Comparison of ENCODE assay signal across 30 mouse cellular contexts in the genomic region with DNA sequence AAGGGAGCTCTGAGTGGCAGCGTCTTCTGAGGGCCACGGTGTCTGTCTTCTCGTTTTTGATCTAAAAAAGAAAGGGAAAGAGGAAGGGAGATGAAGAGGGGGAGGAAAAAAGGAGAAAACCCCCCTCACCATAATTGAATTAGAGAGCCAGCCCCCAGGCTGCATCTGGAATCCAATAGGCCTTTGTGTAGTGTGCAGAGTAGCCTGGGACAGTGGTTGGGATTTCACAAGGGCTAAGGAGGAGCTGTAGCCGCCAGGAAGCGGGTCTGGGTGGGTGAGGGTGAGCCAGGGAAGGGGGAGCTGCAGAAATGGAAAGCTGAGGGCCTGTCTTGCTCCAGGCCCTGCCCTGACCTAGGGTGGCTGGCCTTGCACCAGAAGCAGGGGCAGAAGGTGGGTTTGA. TPM values are rescaled to one million over a fixed set of nuclear protein-coding genes. Genes with fewer than 3 reads are reported as not detected.
DNase-seq lines count a peak whose midpoint lies in the region; ATAC-seq lines count a peak whose summit lies in the region.
"Had no signal": no experiment of that assay in that cellular context is flagged by ENCODE, and none has a peak within 500 bp of the region (broad histone marks: within the 10 kb centered on the region; RNA-seq: fewer than 3 reads in every experiment).

No protein-coding gene starts in this region.

- H3K36me3 ChIP-seq in midbrain, embryonic 10.5 days: no peaks in the 10 kb centered on the region
- H3K36me3 ChIP-seq in midbrain, embryonic 13.5 days: no peaks in the 10 kb centered on the region
- no peaks in the 10 kb centered on the region for H3K36me3 ChIP-seq in embryonic facial prominence, embryonic 10.5 days (replicated peaks)
- H3K36me3 ChIP-seq in limb, embryonic 10.5 days: no peaks in the 10 kb centered on the region
- H3K36me3 ChIP-seq: heart, embryonic 10.5 days; heart, embryonic 15.5 days; hindbrain, embryonic 12.5 days; kidney, embryonic 15.5 days; limb, embryonic 15.5 days; liver, embryonic 13.5 days had no signal

- no peak for ATAC-seq in midbrain, embryonic 13.5 days

- peaks cover 14% of the 10 kb centered on the region for H3K4me1 ChIP-seq in midbrain, embryonic 10.5 days
- peaks cover 11% of the 10 kb centered on the region; the same call in 1 of the 2 replicates for H3K4me1 ChIP-seq in midbrain, embryonic 13.5 days (replicated peaks)
- peaks cover 30% of the 10 kb centered on the region for H3K4me1 ChIP-seq in embryonic facial prominence, embryonic 10.5 days
- peaks cover 27% of the 10 kb centered on the region for H3K4me1 ChIP-seq in limb, embryonic 10.5 days
- H3K4me1 ChIP-seq: heart, embryonic 15.5 days; kidney, embryonic 15.5 days; liver, embryonic 13.5 days had no signal

- peak overlapping the region; percentile 60 for H3K27ac ChIP-seq in midbrain, embryonic 10.5 days (replicated peaks)
- H3K27ac ChIP-seq in midbrain, embryonic 13.5 days: no peak overlapping the region
- H3K27ac ChIP-seq in embryonic facial prominence, embryonic 10.5 days (replicated peaks): peak overlapping the region; percentile 84
- H3K27ac ChIP-seq in limb, embryonic 10.5 days: peak overlapping the region; percentile 81
- H3K27ac ChIP-seq: heart, embryonic 10.5 days; heart, embryonic 15.5 days; hindbrain, embryonic 12.5 days; kidney, embryonic 15.5 days; limb, embryonic 15.5 days; liver, embryonic 13.5 days; macrophage had no signal

- WGBS in midbrain, embryonic 10.5 days: 54% methylated on average over 5 of the region's 5 CpGs
- WGBS in midbrain, embryonic 13.5 days: 40% methylated on average over 5 of the region's 5 CpGs
- 25% methylated on average over 5 of the region's 5 CpGs for WGBS in embryonic facial prominence, embryonic 10.5 days
- WGBS in limb, embryonic 10.5 days: 58% methylated on average over 5 of the region's 5 CpGs

- 0 out of 2 replicates have a peak, but pooled peaks cover 9% of the 10 kb centered on the region for H3K27me3 ChIP-seq in midbrain, embryonic 10.5 days (ENCODE audit: low read depth, poor library complexity, severe bottlenecking)
- H3K27me3 ChIP-seq in midbrain, embryonic 13.5 days: no peaks in the 10 kb centered on the region
- H3K27me3 ChIP-seq in embryonic facial prominence, embryonic 10.5 days (replicated peaks; ENCODE audit: low read depth, poor library complexity, severe bottlenecking): peaks cover 9% of the 10 kb centered on the region; the same call in 1 of the 2 replicates
- H3K27me3 ChIP-seq in limb, embryonic 10.5 days (ENCODE audit: low read depth, poor library complexity, severe bottlenecking): 0 out of 2 replicates have a peak, but pooled peaks cover 6% of the 10 kb centered on the region
- H3K27me3 ChIP-seq: heart, embryonic 15.5 days; kidney, embryonic 15.5 days; limb, embryonic 15.5 days; liver, embryonic 13.5 days had no signal

- DNase-seq in embryo, embryonic 10 days (ENCODE audit: low spot score): peak; percentile 42
- no peak for DNase-seq in embryo, embryonic 9.5 days (ENCODE audit: extremely low spot score)
- DNase-seq in midbrain, embryonic 10.5 days (ENCODE audit: low spot score): no peak
- peak; percentile 70 for DNase-seq in embryonic facial prominence, embryonic 10.5 days (ENCODE audit: low spot score)
- DNase-seq in limb, embryonic 10.5 days (ENCODE audit: low spot score): no peak
- DNase-seq in heart, adult 11 months: no peak
- no peak for DNase-seq in spleen, adult 18-20 months
- DNase-seq: adrenal gland, adult 8-10 months; cerebellum, adult 2 months; gastrocnemius, postnatal 14 days; kidney, adult 11 months; kidney, postnatal 25 days; liver, embryonic 13.5 days; lung, adult 18-20 months; lung, postnatal 10 days; right cerebral cortex, postnatal 14 days; thymus, adult 18-20 months; thymus, postnatal 25 days had no signal

- H3K9me3 ChIP-seq in midbrain, embryonic 10.5 days (replicated peaks): no peaks in the 10 kb centered on the region
- no peaks in the 10 kb centered on the region; the same call in 1 of the 2 replicates for H3K9me3 ChIP-seq in midbrain, embryonic 13.5 days
- no peaks in the 10 kb centered on the region for H3K9me3 ChIP-seq in embryonic facial prominence, embryonic 10.5 days
- H3K9me3 ChIP-seq in limb, embryonic 10.5 days (replicated peaks): no peaks in the 10 kb centered on the region
- H3K9me3 ChIP-seq: heart, embryonic 10.5 days; heart, embryonic 15.5 days; hindbrain, embryonic 12.5 days; kidney, embryonic 15.5 days; limb, embryonic 15.5 days; liver, embryonic 13.5 days had no signal

- H3K9ac ChIP-seq in midbrain, embryonic 13.5 days (replicated peaks): no peak overlapping the region
- H3K9ac ChIP-seq: heart, embryonic 15.5 days; hindbrain, embryonic 12.5 days; kidney, embryonic 15.5 days; limb, embryonic 15.5 days; liver, embryonic 13.5 days had no signal

- no peak overlapping the region for H3K4me3 ChIP-seq in midbrain, embryonic 10.5 days
- H3K4me3 ChIP-seq in midbrain, embryonic 13.5 days (replicated peaks): no peak overlapping the region
- no peak overlapping the region for H3K4me3 ChIP-seq in embryonic facial prominence, embryonic 10.5 days
- no peak overlapping the region for H3K4me3 ChIP-seq in limb, embryonic 10.5 days
- H3K4me3 ChIP-seq: erythroblast, embryonic 14.5 days; heart, embryonic 10.5 days; heart, embryonic 15.5 days; hindbrain, embryonic 12.5 days; kidney, embryonic 15.5 days; limb, embryonic 15.5 days; liver, embryonic 13.5 days had no signal

- H3K4me2 ChIP-seq in midbrain, embryonic 13.5 days (replicated peaks): no peak overlapping the region
- H3K4me2 ChIP-seq: heart, embryonic 15.5 days; hindbrain, embryonic 12.5 days; kidney, embryonic 15.5 days; limb, embryonic 15.5 days; liver, embryonic 13.5 days had no signal

RNA-seq across cellular contexts. Expression of gene Gm10803, which starts 6.5 kb away (rescaled TPM):
- not detected in 2 replicates for polyA plus RNA-seq in midbrain, embryonic 10.5 days (2016; fragmentation: Nextera tagmentation; extraction: Ambion mirVana)
- not detected in 2 replicates for polyA plus RNA-seq in midbrain, embryonic 13.5 days (2015; fragmentation: Nextera tagmentation; extraction: Ambion mirVana)
- not detected in 2 replicates for polyA plus RNA-seq in embryonic facial prominence, embryonic 10.5 days (2016; fragmentation: Nextera tagmentation; extraction: Ambion mirVana)
- polyA plus RNA-seq in limb, embryonic 10.5 days (2016; fragmentation: Nextera tagmentation; extraction: Ambion mirVana): not detected in 2 replicates
- polyA plus RNA-seq: C2C12; cerebellum, adult 2 months; erythroblast, embryonic 14.5 days; heart, embryonic 10.5 days; heart, embryonic 15.5 days; hindbrain, embryonic 12.5 days; kidney, embryonic 15.5 days; limb, embryonic 15.5 days; liver, embryonic 13.5 days; macrophage; neural tube, embryonic 14.5 days; small intestine, adult 2 months; stomach, embryonic 16.5 days had no signal

Comparison
In these comparisons a context has a peak if more than half of its experiments do, and no peak if none do; other contexts are left out.
1. DNase-seq: peak in embryo, embryonic 10 days (single experiment) and embryonic facial prominence, embryonic 10.5 days (single experiment); none in embryo, embryonic 9.5 days (single experiment), midbrain, embryonic 10.5 days (single experiment), limb, embryonic 10.5 days (single experiment), heart, adult 11 months (single experiment) and spleen, adult 18-20 months (0 of 2).